Mouse (Mus musculus) left cerebral cortex, postnatal 4 days (tissue): ENCODE results near the gene Phka1. TPM values are rescaled to one million over a fixed set of nuclear protein-coding genes. Genes with fewer than 3 reads are reported as not detected.
A peak's percentile ranks its signal among the peaks of the same experiment; 100 is the strongest.

ENCODE experiments used
- DNase-seq: peaks from one replicate; pipeline ENCODE4 v3.0.0-alpha.2; 2022
- intact Hi-C: fragments of 180-260 bp; cut with DNase I; formaldehyde crosslinking; loops from one replicate; pipeline ENCODE4 v1.15.1; 2025
- total RNA-seq, 2 experiments: library from RNA; stranded (reverse); gene quantifications; 2 replicates each; pipeline ENCODE4 v1.2.3; 2021

Phka1 gene
- total RNA-seq, 2 experiments from 2014 or later = 9.3 to 10.0 TPM

DNA sequence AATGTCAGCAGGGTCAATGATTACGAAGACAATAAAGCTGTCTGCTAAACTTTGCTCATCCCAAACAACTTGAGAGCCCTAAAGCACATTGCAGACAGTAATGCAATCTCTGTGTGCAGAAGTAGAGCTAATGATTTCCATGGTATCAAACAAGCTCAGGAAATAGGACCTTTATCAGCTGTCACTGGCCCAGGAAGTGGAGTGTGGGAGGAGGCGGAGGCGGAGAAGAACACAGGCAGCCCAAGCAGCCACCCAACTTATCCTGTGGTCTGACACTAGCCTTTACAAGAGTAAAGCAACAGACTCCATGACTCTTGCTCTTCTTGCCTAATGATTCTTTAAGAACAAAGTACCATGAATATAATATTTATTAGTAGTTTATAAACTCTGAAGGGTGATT lies 165.6 kb downstream of the Phka1 start:
- no peak for DNase-seq
- intact Hi-C loops = loop anchor here (5.0 kb wide), 1 partner anchor 296 kb away; no protein-coding TSS in a partner anchor

GRCm38 (mm10) chrX:102476784-102477183 lies 167.3 kb downstream of the Phka1 start:
- intact Hi-C loops = loop anchor here (5.0 kb wide), 1 partner anchor 294 kb away; no protein-coding TSS in a partner anchor
- DNase-seq = peak; percentile 71

- DNase-seq = no peak
- intact Hi-C loops = loop anchor here (5.0 kb wide), 1 partner anchor 293 kb away; no protein-coding TSS in a partner anchor
These were observed 168.5 kb downstream of the Phka1 start for GRCm38 (mm10) chrX:102475555-102475954.

Other genes with a start within 250 kb of the Phka1 start
- 10 to 100 TPM; 10.7 to 10.8 TPM for gene Hdac8, start 138.9 kb downstream of the Phka1 start, total RNA-seq
- not detected for gene Gm3880, start 42.7 kb upstream of the Phka1 start, total RNA-seq
- gene Gm9112, start 63.4 kb upstream of the Phka1 start, total RNA-seq = not detected
- gene Dmrtc1b, start 63.6 kb upstream of the Phka1 start, total RNA-seq = not detected
- not detected for gene Dmrtc1c1, start 158.7 kb upstream of the Phka1 start, total RNA-seq
- gene Dmrtc1c2, start 210.4 kb upstream of the Phka1 start, total RNA-seq = not detected
- gene 1700031F05Rik, start 223.7 kb upstream of the Phka1 start, total RNA-seq = not detected